Mouse (Mus musculus) MEL (cell line): ENCODE measurements around the gene Crcp. TPM values are rescaled to one million over a fixed set of nuclear protein-coding genes. Genes with fewer than 3 reads are reported as not detected.

Source experiments
- DNase-seq: peaks from one replicate; pipeline ENCODE4 v3.0.0; 2011; ENCODE audit warnings: low read depth, low spot score
- H3K27ac ChIP-seq: 2 replicates; pipeline ENCODE4 v1.5.1; 2012; ENCODE audit warnings: low read depth, mild to moderate bottlenecking, control low read depth, low read length, moderate library complexity; ENCODE audit not compliant: control insufficient read depth
- H3K27me3 ChIP-seq, 2 experiments: fragments of 150-350 bp in 1 of 2; sonication (generic) in 1 of 2; 2 replicates each; pipeline ENCODE4 v1.6.1; 2012; ENCODE audit warnings: low read length in 2 of 2, mild to moderate bottlenecking in 2 of 2, improper control_type of control experiment in 1 of 2, moderate library complexity in 1 of 2; ENCODE audit not compliant: insufficient read depth in 2 of 2, control insufficient read depth in 1 of 2
- H3K36me3 ChIP-seq, 2 experiments: 2 replicates each; pipeline ENCODE4 v1.6.1; 2012 to 2014; ENCODE audit warnings: low read length in 2 of 2, improper control_type of control experiment in 1 of 2, inconsistent platforms in 1 of 2, mild to moderate bottlenecking in 1 of 2; ENCODE audit not compliant: insufficient read depth in 2 of 2, control insufficient read depth in 1 of 2
- H3K4me1 ChIP-seq, 2 experiments: fragments of 150-350 bp in 1 of 2; sonication (generic) in 1 of 2; 2 replicates each; pipeline ENCODE4 v1.6.1; 2012; ENCODE audit warnings: low read length in 2 of 2, improper control_type of control experiment in 1 of 2, mild to moderate bottlenecking in 1 of 2; ENCODE audit not compliant: insufficient read depth in 2 of 2, control insufficient read depth in 1 of 2
- H3K4me3 ChIP-seq, 2 experiments: fragments of 150-350 bp in 1 of 2; sonication (generic) in 1 of 2; 2 replicates each; pipeline ENCODE4 v1.5.1; 2012; ENCODE audit warnings: low read depth in 2 of 2, low read length in 2 of 2, mild to moderate bottlenecking in 2 of 2, moderate library complexity in 2 of 2, control low read depth in 1 of 2, improper control_type of control experiment in 1 of 2; ENCODE audit not compliant: control insufficient read depth in 1 of 2, insufficient read depth in 1 of 2
- H3K79me2 ChIP-seq: 2 replicates; pipeline ENCODE4 v1.6.1; 2012; ENCODE audit warnings: mild to moderate bottlenecking, low read length, moderate library complexity; ENCODE audit not compliant: control insufficient read depth, poor library complexity, insufficient read depth
- H3K9ac ChIP-seq: 2 replicates; pipeline ENCODE4 v1.6.1; 2012; ENCODE audit warnings: low read depth, mild to moderate bottlenecking, control low read depth, low read length, moderate library complexity; ENCODE audit not compliant: control insufficient read depth, poor library complexity, severe bottlenecking
- H3K9me3 ChIP-seq: fragments of 150-350 bp; sonication (generic); replicated peaks from 2 replicates; pipeline ENCODE4 v1.6.1; 2012; ENCODE audit warnings: mild to moderate bottlenecking, low read length, improper control_type of control experiment, moderate library complexity; ENCODE audit not compliant: insufficient read depth
- BHLHE40 ChIP-seq: IDR thresholded peaks from 2 replicates; pipeline ENCODE4 v1.6.1; 2012; ENCODE audit warnings: low read depth, mild to moderate bottlenecking, inconsistent platforms, low read length, improper control_type of control experiment, borderline replicate concordance
- CHD2 ChIP-seq: IDR thresholded peaks from 2 replicates; pipeline ENCODE4 v1.6.1; 2011; ENCODE audit warnings: low read length, improper control_type of control experiment
- CTCF ChIP-seq, 3 experiments: IDR thresholded peaks in 2 of 3; conservative IDR thresholded peaks in 1 of 3; 2 replicates each; pipeline ENCODE4 v1.5.1; 2011 to 2012; ENCODE audit warnings: low read length in 3 of 3, low read depth in 2 of 3, mild to moderate bottlenecking in 2 of 3, improper control_type of control experiment in 1 of 3, inconsistent platforms in 1 of 3, mixed read lengths in 1 of 3, moderate library complexity in 1 of 3; ENCODE audit not compliant: control insufficient read depth in 1 of 3, insufficient read depth in 1 of 3, poor library complexity in 1 of 3, severe bottlenecking in 1 of 3
- ELF1 ChIP-seq: IDR thresholded peaks from 2 replicates; pipeline ENCODE4 v1.6.1; 2014; ENCODE audit warnings: low read depth, mild to moderate bottlenecking, inconsistent platforms, low read length, improper control_type of control experiment, moderate library complexity
- EP300 ChIP-seq, 2 experiments: IDR thresholded peaks; 2 replicates each; pipeline ENCODE4 v1.6.1; 2011; ENCODE audit warnings: improper control_type of control experiment in 2 of 2, low read length in 2 of 2, low read depth in 1 of 2, mild to moderate bottlenecking in 1 of 2
- ETS1 ChIP-seq: IDR thresholded peaks from 2 replicates; pipeline ENCODE4 v1.6.1; 2012; ENCODE audit warnings: low read depth, mild to moderate bottlenecking, inconsistent platforms, low read length, improper control_type of control experiment, moderate library complexity
- GABPA ChIP-seq: IDR thresholded peaks from 2 replicates; pipeline ENCODE4 v1.6.1; 2012; ENCODE audit warnings: low read depth, mild to moderate bottlenecking, inconsistent platforms, low read length, improper control_type of control experiment, moderate library complexity
- GATA1 ChIP-seq: IDR thresholded peaks from 2 replicates; pipeline ENCODE4 v1.6.1; 2011; ENCODE audit warnings: low read depth, low read length, improper control_type of control experiment
- HCFC1 ChIP-seq: IDR thresholded peaks from 2 replicates; pipeline ENCODE4 v1.6.1; 2012; ENCODE audit warnings: low read depth, mild to moderate bottlenecking, inconsistent platforms, low read length, improper control_type of control experiment, moderate library complexity
- KAT2A ChIP-seq: conservative IDR thresholded peaks from 2 replicates; pipeline ENCODE4 v1.6.1; 2012; ENCODE audit warnings: low read depth, low read length, improper control_type of control experiment, inconsistent platforms
- MAFK ChIP-seq: IDR thresholded peaks from 2 replicates; pipeline ENCODE4 v1.6.1; 2011; ENCODE audit warnings: low read depth, mild to moderate bottlenecking, low read length, improper control_type of control experiment, borderline replicate concordance
- MAZ ChIP-seq: IDR thresholded peaks from 2 replicates; pipeline ENCODE4 v1.6.1; 2012; ENCODE audit warnings: low read depth, mild to moderate bottlenecking, inconsistent platforms, low read length, improper control_type of control experiment
- MEF2A ChIP-seq: IDR thresholded peaks from 2 replicates; pipeline ENCODE4 v1.6.1; 2014; ENCODE audit warnings: low read depth, mild to moderate bottlenecking, inconsistent platforms, low read length, improper control_type of control experiment; ENCODE audit not compliant: poor library complexity, insufficient replicate concordance, severe bottlenecking; ENCODE audit errors: extremely low read depth
- MXI1 ChIP-seq: IDR thresholded peaks from 2 replicates; pipeline ENCODE4 v1.6.1; 2011; ENCODE audit warnings: mild to moderate bottlenecking, low read depth, low read length, improper control_type of control experiment
- MYB ChIP-seq: IDR thresholded peaks from 2 replicates; pipeline ENCODE4 v1.6.1; 2011; ENCODE audit warnings: mild to moderate bottlenecking, low read depth, low read length, improper control_type of control experiment
- POLR2A ChIP-seq, 2 experiments: IDR thresholded peaks; 2 replicates each; pipeline ENCODE4 v1.6.1; 2011 to 2012; ENCODE audit warnings: low read length in 2 of 2, mild to moderate bottlenecking in 2 of 2, control low read depth in 1 of 2, improper control_type of control experiment in 1 of 2, low read depth in 1 of 2, moderate library complexity in 1 of 2; ENCODE audit not compliant: control insufficient read depth in 1 of 2, insufficient read depth in 1 of 2, poor library complexity in 1 of 2
- RAD21 ChIP-seq: IDR thresholded peaks from 2 replicates; pipeline ENCODE4 v1.6.1; 2011; ENCODE audit warnings: mild to moderate bottlenecking, low read depth, low read length, improper control_type of control experiment
- SIN3A ChIP-seq: IDR thresholded peaks from 2 replicates; pipeline ENCODE4 v1.6.1; 2012; ENCODE audit warnings: low read length, improper control_type of control experiment, inconsistent platforms
- SMC3 ChIP-seq: IDR thresholded peaks from 2 replicates; pipeline ENCODE4 v1.6.1; 2011; ENCODE audit warnings: low read depth, low read length, improper control_type of control experiment
- TBP ChIP-seq: IDR thresholded peaks from 2 replicates; pipeline ENCODE4 v1.8.0; 2011; ENCODE audit warnings: low read depth, low read length, improper control_type of control experiment
- USF2 ChIP-seq, 2 experiments: IDR thresholded peaks; 2 replicates each; pipeline ENCODE4 v1.6.1; 2011 to 2012; ENCODE audit warnings: improper control_type of control experiment in 2 of 2, low read length in 2 of 2, borderline replicate concordance in 1 of 2, inconsistent platforms in 1 of 2, low read depth in 1 of 2, mild to moderate bottlenecking in 1 of 2; ENCODE audit not compliant: insufficient read depth in 1 of 2
- ZKSCAN1 ChIP-seq: IDR thresholded peaks from 2 replicates; pipeline ENCODE4 v1.6.1; 2012; ENCODE audit warnings: low read depth, mild to moderate bottlenecking, inconsistent platforms, low read length, improper control_type of control experiment, moderate library complexity
- ZNF384 ChIP-seq: IDR thresholded peaks from 2 replicates; pipeline ENCODE4 v1.6.1; 2012; ENCODE audit warnings: low read depth, mild to moderate bottlenecking, inconsistent platforms, low read length, improper control_type of control experiment
- polyA plus RNA-seq, 2 experiments: library from polyadenylated mRNA; stranded (reverse) in 1 of 2; unstranded in 1 of 2; fragments of >175 nt in 1 of 2; fragments of >200 nt in 1 of 2; gene quantifications; 2 replicates each; pipeline versions ENCODE4 v1.2.1 to v1.2.4; 2012; ENCODE audit warnings: low replicate concordance in 2 of 2, low read depth in 1 of 2; ENCODE audit not compliant: insufficient read length in 2 of 2, insufficient read depth in 1 of 2, missing spikeins in 1 of 2
- total RNA-seq: library from RNA; depleted of rRNA; stranded (reverse); fragments of 300-350 nt; gene quantifications from 2 replicates; pipeline ENCODE4 v1.2.3, GENCODE M21; 2012

Crcp gene
- total and polyA plus RNA-seq, 3 experiments, result 56.2 to 69.6 TPM; not detected in 1

- peaks cover 0 to 20% of the 10 kb centered on the region in 2 experiments; a peak in 2 of 4 replicates for H3K36me3 ChIP-seq
- no peak for TF ChIP-seq MEF2A
- no peak for TF ChIP-seq USF2 (IDR thresholded peaks at IDR 0.05; ENCODE audit: borderline replicate concordance in 1 of 2, insufficient read depth in 1 of 2, low read depth in 1 of 2, low read length in 2 of 2)
- TF ChIP-seq CHD2, result no peak
- no peak for TF ChIP-seq RAD21
- no peak for TF ChIP-seq GABPA
- no peak for TF ChIP-seq EP300 (IDR thresholded peaks at IDR 0.05; ENCODE audit: low read depth in 1 of 2, low read length in 2 of 2)
- TF ChIP-seq MAZ, result no peak
- no peak for TF ChIP-seq POLR2A (IDR thresholded peaks at IDR 0.05; ENCODE audit: control insufficient read depth in 1 of 2, insufficient read depth in 1 of 2, low read depth in 1 of 2, low read length in 2 of 2, poor library complexity in 1 of 2)
- no peak for TF ChIP-seq ETS1
- no peak for TF ChIP-seq GATA1
- no peak for TF ChIP-seq SMC3
- H3K4me1 ChIP-seq, result peaks cover 5 to 21% of the 10 kb centered on the region in 2 experiments
- no peaks in the 10 kb centered on the region for H3K27me3 ChIP-seq
- H3K4me3 ChIP-seq, result no peak overlapping the region
- no peaks in the 10 kb centered on the region for H3K9me3 ChIP-seq
- H3K9ac ChIP-seq, result no peak overlapping the region
- peaks cover 9% of the 10 kb centered on the region for H3K79me2 ChIP-seq
- no peak for DNase-seq
- no peak overlapping the region for H3K27ac ChIP-seq
Observed at GRCm38 (mm10) chr5:130084271-130084670, 55.2 kb downstream of the Crcp start.

GRCm38 (mm10) chr5:130088008-130088407 lies 58.9 kb downstream of the Crcp start:
- no peak overlapping the region for H3K9ac ChIP-seq
- H3K27ac ChIP-seq, result no peak overlapping the region
- no peaks in the 10 kb centered on the region for H3K27me3 ChIP-seq
- H3K4me3 ChIP-seq, result no peak overlapping the region
- TF ChIP-seq MEF2A (no peak), ZKSCAN1 (no peak), MAZ (no peak), SIN3A (no peak), MYB (no peak), GABPA (no peak), TBP (no peak), HCFC1 (no peak), BHLHE40 (no peak), MAFK (no peak), KAT2A (no peak), ELF1 (no peak), MXI1 (no peak), RAD21 (no peak), ZNF384 (no peak), CTCF (IDR thresholded peaks at IDR 0.05 in 2 of 3, conservative IDR thresholded peaks at IDR 0.05 in 1 of 3; ENCODE audit: control insufficient read depth in 1 of 3, insufficient read depth in 1 of 3, low read depth in 2 of 3, low read length in 3 of 3, poor library complexity in 1 of 3, severe bottlenecking in 1 of 3) (no peak)
- H3K9me3 ChIP-seq, result no peaks in the 10 kb centered on the region
- DNase-seq, result no peak
- H3K36me3 ChIP-seq, result peaks cover 0 to 27% of the 10 kb centered on the region in 2 experiments; a peak in 2 of 4 replicates
- H3K4me1 ChIP-seq, result peaks cover 2 to 44% of the 10 kb centered on the region in 2 experiments; a peak in 3 of 4 replicates
- H3K79me2 ChIP-seq, result no peaks in the 10 kb centered on the region; the same call in 1 of the 2 replicates
